Mouse (Mus musculus) adipose tissue, adult 10 weeks (tissue): Measurements from ENCODE around the gene Rhoj. TPM values are rescaled to one million over a fixed set of nuclear protein-coding genes. Genes with fewer than 3 reads are reported as not detected.

Experiments used
- polyA plus RNA-seq: library from polyadenylated mRNA; stranded (reverse); fragments of 350-450 nt; fragmentation: Illumina TruSeq; extraction: RNeasy Lipid Tissue Mini Kit (QIAGEN cat#74804); gene quantifications from one replicate; pipeline ENCODE4 v1.2.3, GENCODE M21; 2014; ENCODE audit warnings: low read depth, low replicate concordance

Rhoj gene
- 25.9 TPM for polyA plus RNA-seq

DNA sequence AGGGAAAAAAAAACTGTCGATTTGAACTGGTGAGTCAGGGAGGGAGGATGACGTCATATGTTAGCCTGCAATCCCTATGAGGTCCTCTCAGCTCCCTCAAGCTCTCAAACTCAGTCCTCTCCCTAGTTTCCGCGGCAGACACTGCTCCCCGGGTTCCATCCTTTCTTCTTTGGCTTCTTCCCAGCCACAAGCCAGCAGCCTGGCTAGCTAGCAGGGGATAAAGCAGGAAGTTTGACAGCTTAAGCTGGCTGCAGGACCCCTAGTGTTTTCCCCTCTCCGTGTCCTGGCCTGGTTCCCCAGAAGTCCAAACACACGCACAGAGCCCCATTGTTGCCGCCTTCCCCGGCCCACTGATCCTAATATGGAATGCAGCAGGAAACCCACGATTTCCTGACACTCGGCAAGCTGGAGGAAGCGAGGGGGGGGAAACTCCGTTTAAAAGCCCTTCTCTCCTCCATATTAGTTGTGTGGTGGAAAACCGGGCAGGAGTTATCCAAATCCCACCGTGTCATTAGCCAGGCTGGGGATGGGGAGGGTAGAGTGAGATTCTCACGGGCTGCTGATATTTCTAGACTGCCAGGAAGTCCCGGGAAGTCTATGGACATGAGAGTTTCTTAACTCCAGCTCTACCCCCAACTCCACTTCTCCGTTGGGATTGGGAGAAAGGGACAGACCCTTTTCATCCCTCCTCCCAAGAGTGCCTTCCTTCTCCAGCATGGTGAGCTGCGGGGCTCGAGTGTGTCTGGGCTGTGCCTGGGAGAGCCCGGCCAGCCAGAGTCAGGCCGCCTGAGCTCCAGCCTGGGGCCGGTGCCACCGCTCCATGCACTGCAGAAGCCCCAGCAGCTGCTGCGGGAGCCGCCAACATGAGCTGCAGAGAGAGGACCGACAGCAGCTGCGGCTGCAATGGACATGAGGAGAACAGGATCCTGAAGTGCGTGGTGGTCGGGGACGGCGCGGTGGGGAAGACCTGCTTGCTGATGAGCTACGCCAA, at the start of gene Rhoj:
TSS of gene Rhoj (plus strand) at position 362 of the 991 bp plus-strand sequence.

DNA sequence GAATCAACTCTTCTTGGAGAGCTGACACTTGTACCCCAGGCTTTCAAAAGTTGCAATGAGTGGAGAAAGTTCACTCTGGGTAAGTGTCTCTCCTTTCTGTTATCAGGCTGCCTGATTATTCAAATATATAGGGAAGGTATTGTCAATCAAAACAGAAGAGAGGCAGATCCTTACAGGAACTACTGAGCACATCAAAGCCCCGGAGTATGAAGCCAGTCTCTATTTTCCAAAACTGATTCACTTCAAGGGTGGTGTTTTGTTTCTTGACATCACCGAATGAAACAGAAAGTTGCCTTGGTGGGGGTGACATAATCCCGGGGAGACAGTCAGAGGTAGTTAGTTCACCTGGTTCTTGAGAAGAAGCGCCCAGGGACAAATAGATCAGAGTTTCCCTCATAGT, 108.6 kb downstream of the Rhoj start, which contains the start of gene Gphb5:
TSS of gene Gphb5 (minus strand) at position 101 of the 400 bp plus-strand sequence.

Other genes starting within 250 kb of the Rhoj start
- gene Kcnh5, start 131.0 kb upstream of the Rhoj start, polyA plus RNA-seq: not detected
- gene Gphb5, start 108.5 kb downstream of the Rhoj start, polyA plus RNA-seq: not detected